Comparison of ENCODE assay signal across 20 mouse cellular contexts in the genomic region with DNA sequence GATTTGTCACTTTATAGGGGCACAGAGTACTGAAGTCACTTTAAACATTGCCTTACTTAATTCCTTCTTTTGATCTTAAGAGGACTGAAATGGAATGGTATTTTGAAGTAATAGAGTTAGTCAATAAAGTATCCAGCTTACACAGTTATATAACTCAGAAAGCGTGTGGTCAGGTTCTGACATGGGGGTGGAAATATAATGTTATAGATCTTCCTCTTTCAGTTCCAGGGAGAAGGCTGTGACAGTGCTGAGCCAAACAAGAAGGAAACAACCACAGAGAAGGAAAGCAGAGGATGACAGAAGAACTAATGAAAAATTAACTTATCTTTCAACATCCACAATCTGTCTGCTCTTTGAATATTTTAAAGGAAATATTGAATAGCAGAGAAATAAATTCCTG.
"Had no signal": no experiment of that assay in that cellular context is flagged by ENCODE, and none has a peak within 500 bp of the region (broad histone marks: within the 10 kb centered on the region; RNA-seq: fewer than 3 reads in every experiment).

No protein-coding gene starts in this region.

- H3K4me3 ChIP-seq: liver, embryonic 15.5 days; midbrain, embryonic 10.5 days; midbrain, embryonic 12.5 days; myocyte; neural tube, embryonic 13.5 days; neural tube, embryonic 15.5 days; stomach, embryonic 15.5 days had no signal

- DNase-seq: lung, adult 18-20 months; lung, embryonic 14.5 days; lung, postnatal 10 days; lung, postnatal 4 days; midbrain, embryonic 14.5 days; retina, postnatal 1 day; right cerebral cortex, adult 18-20 months; right cerebral cortex, postnatal 25 days; right cerebral cortex, postnatal 4 days; thymus, adult 2 months; thymus, postnatal 36 days had no signal

- H3K27ac ChIP-seq: liver, embryonic 15.5 days; midbrain, embryonic 10.5 days; midbrain, embryonic 12.5 days; neural tube, embryonic 13.5 days; neural tube, embryonic 15.5 days; stomach, embryonic 15.5 days; stomach, postnatal 0 days had no signal

- ATAC-seq: midbrain, embryonic 16.5 days had no signal
